Mouse (Mus musculus) 416B (cell line): ENCODE results near the gene Fbp2.

ENCODE experiments used
- DNase-seq: peaks from one replicate; pipeline ENCODE4 v3.0.0; 2011; ENCODE audit warnings: low read depth

Fbp2 gene

GRCm38 (mm10) chr13:62857941-62858915 is at the start of gene Fbp2:
Gene Fbp2, minus strand, starts transcription at chr13:62858422.
- DNase-seq: peak; percentile 17

- DNase-seq: no peak
Measured at GRCm38 (mm10) chr13:62907527-62908162, 49.4 kb upstream of the Fbp2 start.

GRCm38 (mm10) chr13:62901139-62901538 is 42.9 kb upstream of the Fbp2 start:
- DNase-seq: peak; percentile 17

GRCm38 (mm10) chr13:62897927-62898646 is 39.9 kb upstream of the Fbp2 start:
- no peak for DNase-seq

- DNase-seq: no peak
Measured at GRCm38 (mm10) chr13:62893044-62893842, 35.0 kb upstream of the Fbp2 start.

GRCm38 (mm10) chr13:62889311-62889710 is 31.1 kb upstream of the Fbp2 start:
- DNase-seq: no peak

GRCm38 (mm10) chr13:62887712-62888441 is 29.7 kb upstream of the Fbp2 start, which contains the start of gene Fbp1:
Gene Fbp1, minus strand, starts transcription at chr13:62888282.
- no peak for DNase-seq

GRCm38 (mm10) chr13:62884536-62884935 is 26.3 kb upstream of the Fbp2 start:
- no peak for DNase-seq

GRCm38 (mm10) chr13:62883925-62884324 is 25.7 kb upstream of the Fbp2 start:
- no peak for DNase-seq

GRCm38 (mm10) chr13:62883436-62883835 is 25.2 kb upstream of the Fbp2 start:
- no peak for DNase-seq

GRCm38 (mm10) chr13:62882856-62883255 is 24.6 kb upstream of the Fbp2 start:
- no peak for DNase-seq

- DNase-seq: no peak
Measured at GRCm38 (mm10) chr13:62881336-62881735, 23.1 kb upstream of the Fbp2 start.

- DNase-seq: peak; percentile 96
Measured at GRCm38 (mm10) chr13:62879831-62880615, 21.8 kb upstream of the Fbp2 start.

- DNase-seq: no peak
Measured at GRCm38 (mm10) chr13:62879411-62879810, 21.2 kb upstream of the Fbp2 start.

- DNase-seq: no peak
Measured at GRCm38 (mm10) chr13:62877247-62877646, 19.0 kb upstream of the Fbp2 start.

GRCm38 (mm10) chr13:62876111-62876510 is 17.9 kb upstream of the Fbp2 start:
- no peak for DNase-seq

GRCm38 (mm10) chr13:62872252-62872651 is 14.0 kb upstream of the Fbp2 start:
- DNase-seq: no peak

GRCm38 (mm10) chr13:62870605-62871004 is 12.4 kb upstream of the Fbp2 start:
- no peak for DNase-seq

- DNase-seq: no peak
Measured at GRCm38 (mm10) chr13:62866817-62867216, 8.6 kb upstream of the Fbp2 start.
